In the genomic region with DNA sequence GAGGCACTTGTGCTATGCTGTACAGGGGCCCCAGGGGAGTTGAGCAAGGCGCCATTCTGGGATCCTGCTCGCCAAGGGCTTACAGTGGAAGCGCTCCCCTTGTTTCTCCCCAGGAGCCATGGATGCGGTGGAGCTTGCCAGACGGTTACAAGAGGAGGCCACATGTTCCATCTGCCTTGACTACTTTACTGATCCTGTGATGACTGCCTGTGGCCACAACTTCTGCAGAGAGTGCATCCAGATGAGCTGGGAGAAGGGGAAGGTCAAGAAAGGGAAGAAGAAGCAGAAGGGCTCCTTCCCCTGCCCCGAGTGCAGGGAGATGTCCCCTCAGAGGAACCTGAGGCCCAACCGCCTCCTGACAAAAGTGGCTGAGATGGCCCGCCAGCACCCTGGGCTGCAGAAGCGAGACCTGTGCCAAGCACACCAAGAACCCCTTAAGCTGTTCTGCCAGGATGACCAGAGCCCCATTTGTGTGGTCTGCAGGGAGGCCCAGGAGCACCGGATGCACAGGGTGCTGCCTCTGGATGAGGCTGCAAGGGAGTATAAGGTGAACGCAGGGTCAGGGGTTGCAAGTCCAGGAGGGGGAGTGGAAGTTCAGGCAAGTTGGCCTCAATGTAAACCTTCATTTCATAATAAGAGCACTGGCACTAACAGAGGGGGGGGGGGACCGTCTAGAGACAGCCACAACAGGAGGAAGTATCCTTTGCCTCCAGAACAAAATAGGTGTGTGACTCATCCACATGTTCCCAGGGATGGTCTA, we compare ENCODE assay signal across 10 mouse cellular contexts. TPM values are rescaled to one million over a fixed set of nuclear protein-coding genes. Genes with fewer than 3 reads are reported as not detected.
A peak's percentile ranks its signal among the peaks of the same experiment; 100 is the strongest.
DNase-seq lines count a peak whose midpoint lies in the region; ATAC-seq and TF ChIP-seq lines count a peak whose summit lies in the region.
"Had no signal": no experiment of that assay in that cellular context is flagged by ENCODE, and none has a peak within 500 bp of the region (broad histone marks: within the 10 kb centered on the region; RNA-seq: fewer than 3 reads in every experiment).

No protein-coding gene starts in this region.

- H3K4me2 ChIP-seq in kidney, embryonic 14.5 days (replicated peaks; ENCODE audit: low read depth, low read length), result no peak overlapping the region
- H3K4me2 ChIP-seq in intestine, embryonic 16.5 days (ENCODE audit: low read depth, low read length), result peak overlapping the region; percentile 16; the same call in 1 of the 2 replicates

- WGBS in kidney, embryonic 14.5 days, result 30% methylated on average over 12 of the region's 12 CpGs
- 54% methylated on average over 12 of the region's 12 CpGs for WGBS in kidney, adult 2 months
- WGBS in intestine, embryonic 16.5 days, result 46% methylated on average over 12 of the region's 12 CpGs

- DNase-seq in kidney, adult 2 months, result no peak
- peak; percentile 21 for DNase-seq in 416B (ENCODE audit: low read depth)
- DNase-seq in adrenal gland, adult 8-10 months, result no peak
- no peak for DNase-seq in cerebellum, adult 18-20 months
- DNase-seq: adrenal gland, postnatal 25 days had no signal

- peaks cover 4% of the 10 kb centered on the region for H3K27me3 ChIP-seq in kidney, embryonic 14.5 days (ENCODE audit: control insufficient read depth, insufficient read depth, low read length)
- H3K27me3 ChIP-seq in kidney, adult 2 months (replicated peaks; ENCODE audit: control insufficient read depth, insufficient read depth, low read length), result no peaks in the 10 kb centered on the region
- peaks cover 42% of the 10 kb centered on the region for H3K27me3 ChIP-seq in E14TG2a.4 (ENCODE audit: insufficient read depth, low read length)
- peaks cover 2% of the 10 kb centered on the region; the same call in 1 of the 2 replicates for H3K27me3 ChIP-seq in intestine, embryonic 16.5 days (replicated peaks; ENCODE audit: control insufficient read depth, insufficient read depth, low read length)

- peaks cover 10% of the 10 kb centered on the region for H3K4me1 ChIP-seq in kidney, embryonic 14.5 days (ENCODE audit: control insufficient read depth, insufficient read depth, low read length)
- H3K4me1 ChIP-seq in kidney, adult 2 months (ENCODE audit: control insufficient read depth, insufficient read depth, low read length), result peaks cover 17% of the 10 kb centered on the region; the same call in 1 of the 2 replicates
- peaks cover 60% of the 10 kb centered on the region for H3K4me1 ChIP-seq in E14TG2a.4 (replicated peaks; ENCODE audit: low read depth, low read length)
- H3K4me1 ChIP-seq in intestine, embryonic 16.5 days (ENCODE audit: control insufficient read depth, insufficient read depth, low read length), result peaks cover 17% of the 10 kb centered on the region

- peaks cover 9% of the 10 kb centered on the region for H3K9me3 ChIP-seq in kidney, embryonic 14.5 days (ENCODE audit: control insufficient read depth, low read length)
- H3K9me3 ChIP-seq in E14TG2a.4 (ENCODE audit: low read length), result peaks cover 7% of the 10 kb centered on the region
- H3K9me3 ChIP-seq in intestine, embryonic 16.5 days (ENCODE audit: control insufficient read depth, low read length), result peaks cover 5% of the 10 kb centered on the region; the same call in 1 of the 2 replicates

- TF ChIP-seq POLR2A in kidney, adult 2 months (IDR thresholded peaks at IDR 0.05; ENCODE audit: low read depth, low read length), result no peak

- H3K27ac ChIP-seq in kidney, embryonic 14.5 days (ENCODE audit: low read depth, low read length), result 0 out of 2 replicates have a peak overlapping the region, but pooled peaks have one; percentile 47
- H3K27ac ChIP-seq in kidney, adult 2 months (ENCODE audit: insufficient read depth, low read depth, low read length), result no peak overlapping the region
- no peak overlapping the region for H3K27ac ChIP-seq in intestine, embryonic 16.5 days (ENCODE audit: low read length)
- H3K27ac ChIP-seq: liver, embryonic 14.5 days; macrophage had no signal

- no peaks in the 10 kb centered on the region for H3K36me3 ChIP-seq in kidney, embryonic 14.5 days (ENCODE audit: control insufficient read depth, insufficient read depth, low read length)
- H3K36me3 ChIP-seq in kidney, adult 2 months (ENCODE audit: control insufficient read depth, insufficient read depth, low read length), result no peaks in the 10 kb centered on the region
- H3K36me3 ChIP-seq in E14TG2a.4 (ENCODE audit: insufficient read depth, low read length), result no peaks in the 10 kb centered on the region
- H3K36me3 ChIP-seq in intestine, embryonic 16.5 days (ENCODE audit: control insufficient read depth, insufficient read depth, low read length), result no peaks in the 10 kb centered on the region

- peak overlapping the region; percentile 2; the same call in 1 of the 2 replicates for H3K9ac ChIP-seq in kidney, embryonic 14.5 days (ENCODE audit: low read depth, low read length)
- H3K9ac ChIP-seq in intestine, embryonic 16.5 days (ENCODE audit: low read depth, low read length), result peak overlapping the region; percentile 29; the same call in 1 of the 2 replicates
- H3K9ac ChIP-seq: liver, embryonic 14.5 days had no signal

- no peak overlapping the region for H3K4me3 ChIP-seq in kidney, embryonic 14.5 days (ENCODE audit: low read length)
- H3K4me3 ChIP-seq in kidney, adult 2 months (ENCODE audit: insufficient read depth, low read depth, low read length), result no peak overlapping the region
- peak overlapping the region; percentile 53 for H3K4me3 ChIP-seq in E14TG2a.4 (replicated peaks; ENCODE audit: low read length)
- H3K4me3 ChIP-seq in intestine, embryonic 16.5 days (ENCODE audit: low read length), result no peak overlapping the region

- TF ChIP-seq CTCF in kidney, adult 2 months (conservative IDR thresholded peaks at IDR 0.05; ENCODE audit: insufficient read depth, insufficient read length, low read depth, low read length), result no peak
- no peak for TF ChIP-seq CTCF in E14TG2a.4 (conservative IDR thresholded peaks at IDR 0.05; ENCODE audit: low read length)

- ATAC-seq in kidney, embryonic 14.5 days (ENCODE audit: low FRiP score, low TSS enrichment), result no peak
- ATAC-seq in intestine, embryonic 16.5 days, result peak; percentile 41

RNA-seq across cellular contexts. Expression of a gene that starts 10.7 kb away (rescaled TPM):
- 31.8 and 32.7 TPM in 2 replicates for polyA plus RNA-seq in kidney, embryonic 14.5 days (2014; fragmentation: Nextera tagmentation; extraction: Ambion mirVana)
- polyA plus RNA-seq in kidney, adult 2 months (2012; rRNA removed), result 29.0 and 29.5 TPM in 2 replicates
- polyA plus RNA-seq in intestine, embryonic 16.5 days (2015; fragmentation: Nextera tagmentation; extraction: Ambion mirVana), result 28.5 and 31.6 TPM in 2 replicates
- total RNA-seq in adrenal gland, adult 8-10 months (2022), result 10 to 100 TPM; 18.8 to 28.5 (median 26.2) TPM

RNA-seq across cellular contexts. Expression of a gene that starts 10.7 kb away (rescaled TPM):
- 0.63 and 0.65 TPM in 2 replicates for polyA plus RNA-seq in kidney, embryonic 14.5 days (2014; fragmentation: Nextera tagmentation; extraction: Ambion mirVana)
- polyA plus RNA-seq in kidney, adult 2 months (2012; rRNA removed), result 0.34 and 0.48 TPM in 2 replicates
- 0.15 and 0.35 TPM in 2 replicates for polyA plus RNA-seq in intestine, embryonic 16.5 days (2015; fragmentation: Nextera tagmentation; extraction: Ambion mirVana)
- total RNA-seq in adrenal gland, adult 8-10 months (2022), result under 1 TPM; 0.21 to 0.59 (median 0.46) TPM

RNA-seq across cellular contexts. Expression of a gene that starts 12.7 kb away (rescaled TPM):
- 16.7 and 19.8 TPM in 2 replicates for polyA plus RNA-seq in kidney, embryonic 14.5 days (2014; fragmentation: Nextera tagmentation; extraction: Ambion mirVana)
- 19.4 and 20.7 TPM in 2 replicates for polyA plus RNA-seq in kidney, adult 2 months (2012; rRNA removed)
- polyA plus RNA-seq in intestine, embryonic 16.5 days (2015; fragmentation: Nextera tagmentation; extraction: Ambion mirVana), result 17.0 and 17.5 TPM in 2 replicates
- 10 to 100 TPM; 23.2 to 38.7 (median 31.3) TPM for total RNA-seq in adrenal gland, adult 8-10 months (2022)

RNA-seq across cellular contexts. Expression of a gene that starts 16.5 kb away (rescaled TPM):
- 29.9 and 146 TPM in 2 replicates for polyA plus RNA-seq in kidney, embryonic 14.5 days (2014; fragmentation: Nextera tagmentation; extraction: Ambion mirVana)
- polyA plus RNA-seq in kidney, adult 2 months (2012; rRNA removed), result 3.0 and 5.3 TPM in 2 replicates
- polyA plus RNA-seq in intestine, embryonic 16.5 days (2015; fragmentation: Nextera tagmentation; extraction: Ambion mirVana), result 34.7 and 40.9 TPM in 2 replicates
- 10 to 100 TPM in 2 of 4 experiments, 1 to 10 TPM in 2; 3.3 to 12.2 (median 7.8) TPM for total RNA-seq in adrenal gland, adult 8-10 months (2022)
- polyA plus RNA-seq: macrophage had no signal

RNA-seq across cellular contexts. Expression of a gene that starts 26.5 kb away (rescaled TPM):
- 229 and 304 TPM in 2 replicates for polyA plus RNA-seq in kidney, embryonic 14.5 days (2014; fragmentation: Nextera tagmentation; extraction: Ambion mirVana)
- polyA plus RNA-seq in kidney, adult 2 months (2012; rRNA removed), result 251 and 307 TPM in 2 replicates
- polyA plus RNA-seq in intestine, embryonic 16.5 days (2015; fragmentation: Nextera tagmentation; extraction: Ambion mirVana), result 131 and 138 TPM in 2 replicates
- total RNA-seq in adrenal gland, adult 8-10 months (2022), result 100 to 1,000 TPM; 179 to 200 (median 190) TPM
